Mouse (Mus musculus): ENCODE measurements at regions not wholly inside any gene's neighbourhood (a gene's known extent, or its start where the extent isn't known, plus 50 kb on each side); places are given as distances from the start of the nearest gene placed in this dataset.
"Not testable (repeated sequence)": the region's sequence is repeated elsewhere in the genome, so short reads cannot be mapped to it uniquely, and the experiment has no call there.

DNA sequence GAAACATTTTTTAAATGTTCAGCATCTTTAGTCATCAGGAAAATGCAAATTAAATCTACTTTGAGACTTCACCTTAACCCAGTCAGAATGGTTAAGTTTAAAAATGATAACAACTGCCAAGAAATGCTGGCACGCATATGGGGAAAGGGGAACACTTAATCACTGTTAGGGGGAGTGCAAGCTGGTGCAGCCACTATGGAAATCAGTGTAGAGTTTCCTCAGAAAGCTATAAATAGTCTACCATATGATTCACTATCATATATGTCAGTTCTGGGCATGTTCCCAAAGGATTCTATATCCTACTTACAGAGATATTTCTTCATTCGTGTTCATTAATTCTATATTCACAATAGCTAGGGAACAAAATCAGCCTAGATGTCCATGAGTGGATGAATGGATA, 61.6 kb upstream of the Tra2b start:
- peak in 1 of 2 experiments; percentile 50 for DNase-seq (ENCODE audit: low spot score in 2 of 2)

DNA sequence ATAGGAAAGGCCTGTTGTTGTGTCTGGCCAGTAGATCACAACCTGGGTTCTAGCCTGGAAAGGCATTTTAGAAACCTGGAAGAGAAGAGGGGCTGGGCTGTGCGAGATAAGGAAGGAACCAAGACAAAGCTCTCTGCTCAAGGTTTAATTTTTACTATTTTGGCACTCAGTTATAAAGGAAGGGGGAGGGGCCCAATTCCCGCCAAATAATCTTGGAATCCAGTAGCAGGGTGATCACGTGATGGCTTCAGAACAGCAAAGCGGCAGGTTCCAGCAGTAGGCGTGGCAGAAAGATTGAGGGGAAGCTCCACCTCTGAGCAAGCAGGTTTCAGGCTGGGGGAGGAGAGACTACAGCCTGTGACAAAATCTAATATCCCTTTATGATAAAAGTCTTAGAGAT, 59.4 kb upstream of the Tra2b start:
- not testable (repeated sequence) for DNase-seq (ENCODE audit: low spot score in 2 of 2)

DNA sequence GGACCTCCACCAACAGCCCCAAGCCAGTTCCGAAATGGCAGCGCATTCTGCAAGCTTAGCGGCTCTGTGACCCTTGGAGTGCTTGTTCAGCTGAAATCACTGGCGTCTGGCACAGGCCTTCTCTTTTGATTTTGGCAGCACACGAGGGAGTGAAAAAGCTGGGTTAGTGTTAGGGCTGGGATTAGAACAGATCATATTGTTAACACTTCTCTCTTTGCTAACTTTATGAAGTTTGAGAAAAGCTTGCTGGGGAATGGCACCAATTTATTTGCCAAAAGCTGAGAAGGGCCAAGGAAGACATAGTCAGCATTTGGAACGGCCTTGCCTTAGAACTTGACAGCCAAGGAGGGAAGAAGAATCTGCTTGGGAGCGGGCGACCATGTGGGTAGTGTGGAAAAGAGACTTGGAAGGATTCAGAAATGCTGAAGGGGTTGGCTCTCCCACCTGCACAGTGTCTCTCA, 50.5 kb upstream of the Tra2b start:
- peak; percentile 32 to 48 for DNase-seq (ENCODE audit: low spot score in 2 of 2)
